Mouse (Mus musculus) testis, adult 2 months (tissue): Measurements from ENCODE around the gene Wnk2.

Source experiments
- CTCF ChIP-seq: fragments of 200-500 bp; IDR thresholded peaks from 2 replicates; pipeline ENCODE4 v1.5.1; 2012; ENCODE audit warnings: low read depth, mild to moderate bottlenecking, inconsistent platforms, low read length, moderate library complexity; ENCODE audit not compliant: control insufficient read depth, insufficient read depth, insufficient replicate concordance
- POLR2A ChIP-seq: fragments of 200-500 bp; IDR thresholded peaks from 2 replicates; pipeline ENCODE4 v1.6.1; 2012; ENCODE audit warnings: low read depth, mild to moderate bottlenecking, inconsistent platforms, low read length, moderate library complexity; ENCODE audit not compliant: control insufficient read depth

GRCm38 (mm10) chr13:49122106-49122505 lies 25.7 kb downstream of the Wnk2 start:
- no peak for TF ChIP-seq CTCF
- TF ChIP-seq POLR2A = no peak
